Mouse (Mus musculus): ENCODE measurements around the gene Pnliprp2.

DNA sequence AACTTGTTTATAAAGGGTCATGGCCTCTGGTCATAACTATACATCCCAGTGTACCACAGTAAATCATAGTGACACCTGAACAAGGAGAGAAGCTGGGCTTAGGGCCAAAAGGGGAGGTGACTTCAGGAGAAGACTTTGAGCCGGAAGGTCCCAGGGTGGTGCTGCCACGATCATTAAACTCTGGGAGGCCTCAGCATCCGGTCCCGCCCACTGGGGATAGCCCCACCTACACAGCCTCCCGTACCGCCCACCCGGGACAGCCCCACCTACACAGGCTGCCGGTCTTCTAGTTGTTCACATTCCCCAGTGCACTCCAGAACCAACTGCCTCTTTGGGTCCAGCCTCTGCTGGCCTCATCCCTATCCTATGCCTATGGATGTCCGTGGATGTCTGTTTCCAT lies at the start of gene Pnliprp2:
- no peak for TF ChIP-seq CTCF (IDR thresholded peaks at IDR 0.05 in 2 of 3, conservative IDR thresholded peaks at IDR 0.05 in 1 of 3; ENCODE audit: control insufficient read depth in 1 of 3, insufficient read depth in 1 of 3, low read depth in 2 of 3, low read length in 3 of 3, poor library complexity in 1 of 3, severe bottlenecking in 1 of 3)
- no peak for TF ChIP-seq KAT2A (conservative IDR thresholded peaks at IDR 0.05; ENCODE audit: low read depth, low read length)
- no peak for TF ChIP-seq JUND (IDR thresholded peaks at IDR 0.05; ENCODE audit: low read depth, low read length)
- no peak for TF ChIP-seq GATA1 (IDR thresholded peaks at IDR 0.05; ENCODE audit: low read depth, low read length)
- TF ChIP-seq TBP (IDR thresholded peaks at IDR 0.05; ENCODE audit: low read depth, low read length) = no peak
- no peak for TF ChIP-seq MXI1 (IDR thresholded peaks at IDR 0.05; ENCODE audit: low read depth, low read length)
- TF ChIP-seq E2F4 (IDR thresholded peaks at IDR 0.05; ENCODE audit: borderline replicate concordance, low read depth, low read length) = no peak
- no peak for TF ChIP-seq MAX (IDR thresholded peaks at IDR 0.05; ENCODE audit: low read length)
- no peak for TF ChIP-seq ZNF384 (IDR thresholded peaks at IDR 0.05; ENCODE audit: low read depth, low read length)
